Mouse (Mus musculus) ES-E14 (cell line): ENCODE results near the gene Borcs6. TPM values are rescaled to one million over a fixed set of nuclear protein-coding genes. Genes with fewer than 3 reads are reported as not detected.
A peak's percentile ranks its signal among the peaks of the same experiment; 100 is the strongest.

Experiments used
- DNase-seq: peaks from one replicate; pipeline ENCODE4 v3.0.0-alpha.2; 2013; ENCODE audit warnings: low read depth, low spot score
- H3K27ac ChIP-seq: 2 replicates; pipeline ENCODE4 v1.5.1; 2012; ENCODE audit warnings: low read depth, mild to moderate bottlenecking, low read length, moderate library complexity, mixed read lengths; ENCODE audit not compliant: poor library complexity, insufficient read depth, severe bottlenecking
- H3K36me3 ChIP-seq: 2 replicates; pipeline ENCODE4 v1.6.1; 2012; ENCODE audit warnings: mild to moderate bottlenecking, low read length, moderate library complexity, mixed read lengths; ENCODE audit not compliant: control insufficient read depth, poor library complexity, insufficient read depth, severe bottlenecking
- H3K4me1 ChIP-seq, 2 experiments: fragments of 150-350 bp in 1 of 2; sonication (generic) in 1 of 2; 2 replicates each; pipeline ENCODE4 v1.6.1; 2012; ENCODE audit warnings: low read length in 2 of 2, mild to moderate bottlenecking in 1 of 2, mixed read lengths in 1 of 2; ENCODE audit not compliant: control insufficient read depth in 2 of 2, insufficient read depth in 2 of 2, poor library complexity in 1 of 2
- H3K4me3 ChIP-seq, 2 experiments: fragments of 150-350 bp in 1 of 2; sonication (generic) in 1 of 2; 2 replicates each; pipeline ENCODE4 v1.5.1; 2012; ENCODE audit warnings: low read length in 2 of 2, low read depth in 1 of 2, mild to moderate bottlenecking in 1 of 2, mixed read lengths in 1 of 2; ENCODE audit not compliant: insufficient read depth in 1 of 2, poor library complexity in 1 of 2, severe bottlenecking in 1 of 2
- H3K9ac ChIP-seq: 2 replicates; pipeline ENCODE4 v1.6.1; 2012; ENCODE audit warnings: low read depth, mild to moderate bottlenecking, low read length, mixed read lengths; ENCODE audit not compliant: poor library complexity, insufficient read depth, severe bottlenecking
- H3K9me3 ChIP-seq: fragments of 150-350 bp; sonication (generic); 2 replicates; pipeline ENCODE4 v1.6.1; 2012; ENCODE audit warnings: low read depth, mild to moderate bottlenecking, low read length; ENCODE audit not compliant: control insufficient read depth, insufficient read depth
- CHD2 ChIP-seq: IDR thresholded peaks from 2 replicates; pipeline ENCODE4 v1.6.1; 2014; ENCODE audit warnings: mild to moderate bottlenecking, low read depth, low read length, inconsistent platforms
- HCFC1 ChIP-seq: IDR thresholded peaks from 2 replicates; pipeline ENCODE4 v1.6.1; 2012; ENCODE audit warnings: low read length, inconsistent platforms, borderline replicate concordance; ENCODE audit not compliant: insufficient read depth
- MAFK ChIP-seq: IDR thresholded peaks from 2 replicates; pipeline ENCODE4 v1.6.1; 2014; ENCODE audit warnings: mild to moderate bottlenecking, low read depth, low read length, inconsistent platforms; ENCODE audit not compliant: insufficient read depth
- ZC3H11A ChIP-seq: IDR thresholded peaks from 2 replicates; pipeline ENCODE4 v1.6.1; 2012; ENCODE audit warnings: low read depth, mild to moderate bottlenecking, inconsistent platforms, low read length, borderline replicate concordance
- ZNF384 ChIP-seq: IDR thresholded peaks from 2 replicates; pipeline ENCODE4 v1.6.1; 2012; ENCODE audit warnings: low read depth, low read length, inconsistent platforms
- in situ Hi-C, 2 experiments: fragments of 600-800 bp; cut with MboI; formaldehyde crosslinking; loops; one replicate each; pipeline ENCODE4 v1.15.1; 2025; ENCODE audit warnings: low sequenced_read_pairs in 2 of 2, inconsistent platforms in 1 of 2; ENCODE audit not compliant: unreplicated experiment in 2 of 2
- total RNA-seq: library from RNA; depleted of rRNA; stranded (reverse); fragments of 300-350 nt; gene quantifications from 2 replicates; pipeline ENCODE4 v1.2.3, GENCODE M21; 2012

Gene Borcs6
- total RNA-seq, 1 experiment, result 6.2 TPM

DNA sequence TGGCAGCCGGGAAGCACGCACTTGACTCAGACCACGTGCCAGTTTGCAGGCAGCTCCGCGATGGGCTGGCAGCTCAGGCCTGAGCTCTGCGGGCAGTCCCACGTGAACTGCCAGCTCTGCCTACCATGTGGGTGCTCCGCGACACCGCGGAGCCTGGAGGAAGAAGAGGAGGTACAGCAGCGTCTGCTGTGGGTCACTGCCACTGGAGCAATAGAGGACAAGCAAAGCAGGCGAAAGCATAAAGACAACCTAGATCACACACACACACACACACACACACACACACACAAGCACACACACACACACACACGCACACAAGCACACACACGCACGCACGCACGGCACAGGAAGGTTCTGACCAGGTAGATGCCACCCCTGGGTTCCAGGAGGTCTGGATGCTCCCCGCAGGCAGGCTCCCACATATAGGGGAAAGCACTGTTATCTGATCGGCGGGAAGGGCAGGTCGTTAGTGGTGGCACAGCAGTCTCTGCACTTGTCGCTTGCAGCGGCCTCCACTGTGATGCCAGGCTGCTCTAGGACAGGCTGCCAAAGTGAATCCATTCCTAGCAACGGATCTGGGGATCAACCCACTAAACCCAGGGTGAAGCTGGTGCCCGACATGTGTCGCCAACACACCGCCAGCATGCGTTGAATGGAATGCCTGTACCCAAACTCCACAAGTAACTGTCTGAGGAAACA is 6.8 kb downstream of the Borcs6 start:
- H3K9me3 ChIP-seq, result no peaks in the 10 kb centered on the region
- H3K27ac ChIP-seq, result no peak overlapping the region
- in situ Hi-C loops, result no loop called here
- peak overlapping the region; percentile 69 for H3K9ac ChIP-seq
- DNase-seq, result no peak
- no peaks in the 10 kb centered on the region for H3K36me3 ChIP-seq
- H3K4me3 ChIP-seq, result peak overlapping the region; percentile 54 to 65
- TF ChIP-seq ZNF384 (no peak), CHD2 (no peak), MAFK (no peak), HCFC1 (no peak), ZC3H11A (no peak)
- H3K4me1 ChIP-seq, result peaks cover 3 to 5% of the 10 kb centered on the region in 2 experiments; a peak in 2 of 4 replicates

DNA sequence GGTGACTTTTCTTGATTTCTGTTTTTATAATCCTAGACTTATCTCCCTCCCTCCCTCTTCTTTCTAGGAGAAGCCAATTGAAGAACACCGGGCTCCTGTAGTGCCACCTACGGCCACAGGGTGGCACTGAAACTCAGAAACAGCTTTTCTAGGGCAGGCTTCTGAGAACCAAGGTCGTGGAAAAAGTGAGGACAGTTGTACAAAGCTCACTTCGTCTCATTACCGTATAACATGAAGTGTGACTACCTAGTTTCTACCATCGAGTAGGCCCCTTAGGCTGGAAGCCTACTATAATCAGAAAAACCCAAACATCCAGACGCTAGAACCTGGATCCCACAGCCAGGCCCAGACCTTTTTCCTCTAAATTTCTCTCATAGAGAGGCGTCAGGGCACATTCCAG is 7.4 kb downstream of the Borcs6 start:
- Histone ChIP-seq H3K4me3 (peak overlapping the region; percentile 54 to 65), H3K4me1 (peaks cover 3 to 5% of the 10 kb centered on the region in 2 experiments; a peak in 2 of 4 replicates), H3K9me3 (no peaks in the 10 kb centered on the region), H3K27ac (no peak overlapping the region), H3K9ac (peak overlapping the region; percentile 31; the same call in 1 of the 2 replicates), H3K36me3 (no peaks in the 10 kb centered on the region)
- in situ Hi-C loops, result no loop called here
- TF ChIP-seq CHD2 (no peak), HCFC1 (no peak), ZC3H11A (no peak), ZNF384 (no peak), MAFK (no peak)
- peak; percentile 93 for DNase-seq

- Histone ChIP-seq H3K9ac (no peak overlapping the region), H3K4me3 (no peak overlapping the region), H3K36me3 (no peaks in the 10 kb centered on the region), H3K9me3 (no peaks in the 10 kb centered on the region), H3K4me1 (peaks cover 5 to 6% of the 10 kb centered on the region in 2 experiments; a peak in 2 of 4 replicates), H3K27ac (no peak overlapping the region)
- in situ Hi-C loops, result no loop called here
- TF ChIP-seq ZNF384 (no peak), CHD2 (no peak), ZC3H11A (no peak), MAFK (no peak), HCFC1 (no peak)
- DNase-seq, result no peak
Observed at GRCm38 (mm10) chr11:69067601-69068000, 8.1 kb downstream of the Borcs6 start.

DNA sequence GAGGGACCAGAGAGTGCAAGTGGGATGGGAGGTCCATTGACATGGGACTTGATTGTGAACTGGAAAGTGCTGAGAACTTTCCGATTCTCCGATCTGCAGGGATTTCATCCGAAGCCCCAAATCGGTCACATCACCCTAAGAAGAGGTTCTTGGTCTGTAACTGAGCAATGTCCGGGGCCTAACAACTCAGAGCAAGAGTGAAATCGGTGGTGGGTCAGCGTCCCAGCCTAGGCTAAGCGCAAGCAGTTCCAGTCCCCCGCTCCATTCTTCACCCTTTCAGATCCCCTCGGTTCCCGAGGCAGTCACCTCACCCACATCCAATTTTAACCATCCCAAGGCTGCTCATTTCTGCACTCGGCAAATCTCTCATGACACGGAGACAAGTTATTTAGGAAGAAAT is 10.6 kb downstream of the Borcs6 start:
- DNase-seq, result no peak
- H3K9me3 ChIP-seq, result no peaks in the 10 kb centered on the region
- in situ Hi-C loops, result no loop called here
- peak overlapping the region; percentile 69 to 80 for H3K4me3 ChIP-seq
- TF ChIP-seq MAFK, result no peak
- no peak for TF ChIP-seq CHD2
- TF ChIP-seq ZNF384, result no peak
- TF ChIP-seq ZC3H11A, result no peak
- no peak; the same call in 1 of the 2 replicates for TF ChIP-seq HCFC1
- peak overlapping the region; percentile 84 for H3K9ac ChIP-seq
- peak overlapping the region; percentile 5 for H3K27ac ChIP-seq
- H3K36me3 ChIP-seq, result no peaks in the 10 kb centered on the region
- H3K4me1 ChIP-seq, result peaks cover 5 to 8% of the 10 kb centered on the region in 2 experiments; a peak in 2 of 4 replicates
